Mouse (Mus musculus) megakaryocyte, adult 5-6 weeks (primary cell): ENCODE results near the gene Hyou1. TPM values are rescaled to one million over a fixed set of nuclear protein-coding genes. Genes with fewer than 3 reads are reported as not detected.
A peak's percentile ranks its signal among the peaks of the same experiment; 100 is the strongest.
"Not testable (repeated sequence)": the region's sequence is repeated elsewhere in the genome, so short reads cannot be mapped to it uniquely, and the experiment has no call there.

Source experiments
- ATAC-seq: 2 replicates; pipeline ENCODE4 v1.8.0; 2016; ENCODE audit warnings: mild to moderate bottlenecking, inconsistent platforms; ENCODE audit not compliant: poor library complexity, severe bottlenecking
- total RNA-seq, 2 experiments: library from RNA; stranded (forward) in 1 of 2; stranded (reverse) in 1 of 2; fragments of 153-499, 151-499 nt in 1 of 2; fragments of 221-1000, 200-1000 nt in 1 of 2; gene quantifications; 2 replicates each; pipeline versions ENCODE4 v1.2.3 to v1.2.4; 2015 to 2017

The Hyou1 gene
- total RNA-seq, 2 experiments from 2014 or later = 29.7 to 49.7 TPM

GRCm38 (mm10) chr9:44348546-44348945, 30.7 kb upstream of the Hyou1 start:
- ATAC-seq = no peak

- ATAC-seq = no peak
Measured at GRCm38 (mm10) chr9:44351396-44351795, 27.9 kb upstream of the Hyou1 start.

- no peak for ATAC-seq
Measured at GRCm38 (mm10) chr9:44352337-44352736, 27.0 kb upstream of the Hyou1 start.

GRCm38 (mm10) chr9:44353142-44353541, 26.1 kb upstream of the Hyou1 start:
- no peak for ATAC-seq

GRCm38 (mm10) chr9:44357207-44357606, 22.1 kb upstream of the Hyou1 start:
- ATAC-seq = 0 out of 2 replicates have a peak, but pooled peaks have one; percentile 39

GRCm38 (mm10) chr9:44361190-44361917, 17.9 kb upstream of the Hyou1 start, which contains the start of gene Vps11:
Gene Vps11, minus strand, starts transcription at chr9:44361670.
- ATAC-seq = peak; percentile 94

GRCm38 (mm10) chr9:44361931-44362330, 17.4 kb upstream of the Hyou1 start:
- ATAC-seq = not testable (repeated sequence)

- no peak for ATAC-seq
Measured at GRCm38 (mm10) chr9:44364480-44364879, 14.8 kb upstream of the Hyou1 start.

- ATAC-seq = no peak
Measured at GRCm38 (mm10) chr9:44373386-44373785, 5.9 kb upstream of the Hyou1 start.

- ATAC-seq = no peak
Measured at GRCm38 (mm10) chr9:44376141-44376540, 3.1 kb upstream of the Hyou1 start.

- not testable (repeated sequence) for ATAC-seq
Measured at GRCm38 (mm10) chr9:44377335-44377734, 2.0 kb upstream of the Hyou1 start.

- ATAC-seq = no peak
Measured at GRCm38 (mm10) chr9:44378153-44378730, 1.0 kb upstream of the Hyou1 start.

- no peak for ATAC-seq
Measured at GRCm38 (mm10) chr9:44379862-44380261, 572 bp downstream of the Hyou1 start.

GRCm38 (mm10) chr9:44384596-44384995, 5.3 kb downstream of the Hyou1 start:
- no peak for ATAC-seq

- ATAC-seq = no peak
Measured at GRCm38 (mm10) chr9:44387221-44387620, 7.9 kb downstream of the Hyou1 start.

- peak; percentile 87 for ATAC-seq
Measured at GRCm38 (mm10) chr9:44389273-44389672, 10.0 kb downstream of the Hyou1 start.

- peak; percentile 82 for ATAC-seq
Measured at GRCm38 (mm10) chr9:44391466-44391865, 12.2 kb downstream of the Hyou1 start.

GRCm38 (mm10) chr9:44396684-44397411, 17.6 kb downstream of the Hyou1 start, which contains the start of gene Slc37a4:
Gene Slc37a4, plus strand, starts transcription at chr9:44396852.
- ATAC-seq = peak; percentile 98

GRCm38 (mm10) chr9:44398087-44398486, 18.8 kb downstream of the Hyou1 start:
- ATAC-seq = no peak

- ATAC-seq = no peak
Measured at GRCm38 (mm10) chr9:44398551-44398950, 19.3 kb downstream of the Hyou1 start.

GRCm38 (mm10) chr9:44399114-44399794, 20.0 kb downstream of the Hyou1 start:
- ATAC-seq = no peak
